Mouse (Mus musculus) c-Kit-positive CD71-positive TER-119-negative erythroid progenitor cells, embryonic 14.5 days (primary cell): ENCODE results near the gene 1700067K01Rik.

Source experiments
- DNase-seq: peaks from one replicate; pipeline ENCODE4 v3.0.0-alpha.2; 2013; ENCODE audit warnings: low read depth

1700067K01Rik gene

DNA sequence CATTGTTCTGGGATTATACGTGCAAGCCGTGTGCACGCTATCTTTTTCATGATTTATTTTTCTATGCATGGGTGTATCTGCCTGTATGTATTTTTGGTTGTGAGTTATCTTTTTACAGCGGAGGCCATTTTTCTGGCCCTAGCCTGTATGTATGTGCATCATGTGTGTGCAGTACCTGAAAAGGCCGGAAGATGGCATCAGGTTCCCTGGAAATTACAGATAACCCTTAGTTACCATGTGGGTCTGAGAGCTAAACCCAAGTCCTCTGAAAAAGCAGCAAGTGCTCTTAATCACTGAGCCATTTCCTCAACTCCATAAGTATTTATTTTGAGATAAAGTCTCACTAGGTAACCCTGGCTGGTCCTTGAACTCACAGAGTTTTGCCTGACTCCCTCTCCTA, 51.9 kb downstream of the 1700067K01Rik start:
- DNase-seq, result no peak
